ENCODE assay signal across 8 mouse cellular contexts in the genomic region with DNA sequence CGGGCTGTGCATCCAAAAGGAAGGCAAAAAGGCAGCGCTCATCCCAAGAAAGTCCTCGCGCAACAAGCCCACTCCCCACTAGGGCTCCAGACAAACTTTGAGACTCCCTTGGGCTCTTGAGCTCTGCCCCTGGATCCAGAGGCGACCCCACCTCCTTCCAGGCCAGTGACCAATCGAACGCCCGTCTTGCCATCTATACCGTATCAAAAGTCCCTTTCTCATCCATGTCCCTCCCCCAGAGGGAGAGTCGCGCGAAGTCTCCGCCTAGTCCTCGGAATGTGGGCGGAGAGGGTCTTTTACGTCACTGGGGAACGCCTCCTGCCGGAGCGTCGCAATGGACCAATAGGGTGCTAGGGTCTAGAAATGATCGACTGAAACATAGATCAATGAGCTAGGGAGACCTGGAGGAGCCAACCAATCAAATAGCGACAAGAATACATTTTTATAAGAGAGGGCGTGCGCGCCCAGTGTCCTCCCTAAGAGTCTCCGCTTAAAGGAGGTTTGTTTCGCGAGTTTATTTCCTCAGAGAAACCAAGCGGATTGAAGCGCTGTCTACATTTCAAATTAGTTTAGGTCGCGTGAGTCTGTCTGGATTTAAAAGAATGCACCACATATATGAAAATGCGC. TPM values are rescaled to one million over a fixed set of nuclear protein-coding genes. Genes with fewer than 3 reads are reported as not detected.
DNase-seq lines count a peak whose midpoint lies in the region; ATAC-seq and TF ChIP-seq lines count a peak whose summit lies in the region.

A gene (minus strand): TSS at position 106 of the 627 bp plus-strand sequence.

- peak within 1 kb of the TSS; percentile 87 for H3K4me3 ChIP-seq in ES-Bruce4 (ENCODE audit: low read depth, low read length)
- peak within 1 kb of the TSS; percentile 73 for H3K4me3 ChIP-seq in forebrain, embryonic 13.5 days
- peak within 1 kb of the TSS; percentile 77 for H3K4me3 ChIP-seq in heart, postnatal 0 days (ENCODE audit: low read depth, low read length)
- H3K4me3 ChIP-seq in liver, embryonic 14.5 days (ENCODE audit: insufficient read depth in 1 of 2, low read depth in 2 of 2, low read length in 2 of 2) = peak within 1 kb of the TSS; percentile 83 to 88
- peak within 1 kb of the TSS; percentile 86 for H3K4me3 ChIP-seq in stomach, embryonic 15.5 days (replicated peaks)

- peak; percentile 81 for TF ChIP-seq POLR2A in ES-Bruce4 (IDR thresholded peaks at IDR 0.05; ENCODE audit: insufficient read depth, low read length)

- no peaks in the 10 kb centered on the region for H3K36me3 ChIP-seq in ES-Bruce4 (ENCODE audit: control insufficient read depth, insufficient read depth, low read length, poor library complexity, severe bottlenecking)
- H3K36me3 ChIP-seq in forebrain, embryonic 13.5 days (ENCODE audit: poor library complexity, severe bottlenecking) = no peaks in the 10 kb centered on the region
- 0 out of 2 replicates have a peak, but pooled peaks cover 7% of the 10 kb centered on the region for H3K36me3 ChIP-seq in heart, postnatal 0 days (replicated peaks; ENCODE audit: control insufficient read depth, insufficient read depth, low read length)
- no peaks in the 10 kb centered on the region for H3K36me3 ChIP-seq in liver, embryonic 14.5 days (replicated peaks; ENCODE audit: control insufficient read depth, insufficient read depth, low read depth)
- H3K36me3 ChIP-seq in stomach, embryonic 15.5 days = no peaks in the 10 kb centered on the region

- DNase-seq in cerebellum, adult 11 months = peak; percentile 96
- DNase-seq in heart, postnatal 0 days (ENCODE audit: low spot score) = peak; percentile 99
- DNase-seq in kidney, postnatal 36 days = peak; percentile 95 to 98
- DNase-seq in liver, embryonic 14.5 days (ENCODE audit: low read depth in 3 of 3, low spot score in 3 of 3) = peak; percentile 97 to 98 (median 97)
- DNase-seq in neural tube, embryonic 10.5 days (ENCODE audit: extremely low spot score, low spot score) = peak; percentile 98

- H3K27me3 ChIP-seq in ES-Bruce4 (ENCODE audit: control insufficient read depth, insufficient read depth, low read length, poor library complexity, severe bottlenecking) = no peaks in the 10 kb centered on the region
- H3K27me3 ChIP-seq in forebrain, embryonic 13.5 days = no peaks in the 10 kb centered on the region; the same call in 1 of the 2 replicates
- no peaks in the 10 kb centered on the region for H3K27me3 ChIP-seq in heart, postnatal 0 days (ENCODE audit: control insufficient read depth, insufficient read depth, low read length)
- H3K27me3 ChIP-seq in liver, embryonic 14.5 days (ENCODE audit: control insufficient read depth, insufficient read depth, low read length) = no peaks in the 10 kb centered on the region
- no peaks in the 10 kb centered on the region for H3K27me3 ChIP-seq in stomach, embryonic 15.5 days (replicated peaks)

- WGBS in forebrain, embryonic 13.5 days = under 1% methylated on average over 33 of the region's 33 CpGs
- under 1% methylated on average over 33 of the region's 33 CpGs for WGBS in heart, postnatal 0 days
- WGBS in liver, embryonic 14.5 days (ENCODE audit: insufficient replicate concordance) = under 1% methylated on average over 33 of the region's 33 CpGs
- under 1% methylated on average over 33 of the region's 33 CpGs for WGBS in stomach, embryonic 15.5 days

- H3K4me2 ChIP-seq in forebrain, embryonic 13.5 days = peak within 1 kb of the TSS; percentile 86
- H3K4me2 ChIP-seq in heart, postnatal 0 days (ENCODE audit: low read depth, low read length) = peak within 1 kb of the TSS; percentile 81
- H3K4me2 ChIP-seq in liver, embryonic 14.5 days (ENCODE audit: low read depth) = peak within 1 kb of the TSS; percentile 82
- peak within 1 kb of the TSS; percentile 70 for H3K4me2 ChIP-seq in stomach, embryonic 15.5 days

- H3K9me3 ChIP-seq in ES-Bruce4 (replicated peaks; ENCODE audit: control insufficient read depth, insufficient read depth, low read length, poor library complexity, severe bottlenecking) = no peaks in the 10 kb centered on the region
- no peaks in the 10 kb centered on the region for H3K9me3 ChIP-seq in forebrain, embryonic 13.5 days (replicated peaks)
- no peaks in the 10 kb centered on the region for H3K9me3 ChIP-seq in heart, postnatal 0 days (replicated peaks; ENCODE audit: control insufficient read depth, low read length)
- no peaks in the 10 kb centered on the region for H3K9me3 ChIP-seq in liver, embryonic 14.5 days (ENCODE audit: control insufficient read depth, low read length)
- no peaks in the 10 kb centered on the region for H3K9me3 ChIP-seq in stomach, embryonic 15.5 days

- no peaks in the 10 kb centered on the region for H3K4me1 ChIP-seq in ES-Bruce4 (ENCODE audit: control insufficient read depth, insufficient read depth, low read length)
- H3K4me1 ChIP-seq in forebrain, embryonic 13.5 days = peaks cover 19% of the 10 kb centered on the region
- H3K4me1 ChIP-seq in heart, postnatal 0 days (ENCODE audit: control insufficient read depth, insufficient read depth) = peaks cover 23% of the 10 kb centered on the region
- H3K4me1 ChIP-seq in liver, embryonic 14.5 days (replicated peaks; ENCODE audit: control insufficient read depth in 2 of 2, insufficient read depth in 2 of 2, low read length in 1 of 2) = peaks cover 9% of the 10 kb centered on the region in 2 experiments; a peak in 3 of 4 replicates
- peaks cover 13% of the 10 kb centered on the region for H3K4me1 ChIP-seq in stomach, embryonic 15.5 days

- ATAC-seq in forebrain, embryonic 13.5 days = peak; percentile 99
- peak; percentile 98 for ATAC-seq in heart, postnatal 0 days (ENCODE audit: insufficient read depth, low read depth)
- peak; percentile 98 for ATAC-seq in liver, embryonic 14.5 days (ENCODE audit: insufficient read depth)
- ATAC-seq in stomach, embryonic 15.5 days (ENCODE audit: insufficient read depth, low FRiP score, low read depth) = peak; percentile 98

- TF ChIP-seq EP300 in ES-Bruce4 (IDR thresholded peaks at IDR 0.05; ENCODE audit: insufficient read depth, low read depth, low read length) = no peak
- TF ChIP-seq EP300 in heart, postnatal 0 days (IDR thresholded peaks at IDR 0.05; ENCODE audit: low read depth) = no peak
- TF ChIP-seq EP300 in liver, embryonic 14.5 days (IDR thresholded peaks at IDR 0.05; ENCODE audit: low read depth) = no peak

- peak within 1 kb of the TSS; percentile 54 for H3K9ac ChIP-seq in ES-Bruce4 (ENCODE audit: low read depth, poor library complexity, severe bottlenecking)
- H3K9ac ChIP-seq in forebrain, embryonic 13.5 days = peak within 1 kb of the TSS; percentile 77
- H3K9ac ChIP-seq in heart, postnatal 0 days (replicated peaks; ENCODE audit: low read depth, low read length) = peak within 1 kb of the TSS; percentile 75
- H3K9ac ChIP-seq in liver, embryonic 14.5 days (replicated peaks) = peak within 1 kb of the TSS; percentile 71
- H3K9ac ChIP-seq in stomach, embryonic 15.5 days = peak within 1 kb of the TSS; percentile 80

- no peak for TF ChIP-seq CTCF in ES-Bruce4 (IDR thresholded peaks at IDR 0.05; ENCODE audit: low read depth, low read length)
- no peak for TF ChIP-seq CTCF in heart, postnatal 0 days (IDR thresholded peaks at IDR 0.05; ENCODE audit: low read depth)
- no peak; the same call in 1 of the 2 replicates for TF ChIP-seq CTCF in liver, embryonic 14.5 days (IDR thresholded peaks at IDR 0.05; ENCODE audit: low read depth)

- no peak within 1 kb of the TSS for H3K27ac ChIP-seq in ES-Bruce4 (ENCODE audit: insufficient read depth, low read length)
- H3K27ac ChIP-seq in forebrain, embryonic 13.5 days = peak within 1 kb of the TSS; percentile 51
- peak within 1 kb of the TSS; percentile 84 for H3K27ac ChIP-seq in heart, postnatal 0 days (ENCODE audit: low read depth)
- H3K27ac ChIP-seq in liver, embryonic 14.5 days = no peak within 1 kb of the TSS
- H3K27ac ChIP-seq in stomach, embryonic 15.5 days = peak within 1 kb of the TSS; percentile 91

RNA-seq across cellular contexts. Expression of the gene that starts here (rescaled TPM):
- polyA plus RNA-seq in ES-Bruce4 (2011; ENCODE audit: insufficient read depth, insufficient read length, low read depth, missing spikeins) = 10.2 and 10.3 TPM in 2 replicates
- 2.0 and 2.1 TPM in 2 replicates for polyA plus RNA-seq in forebrain, embryonic 13.5 days (2015; fragmentation: Nextera tagmentation; extraction: Ambion mirVana)
- total RNA-seq in heart, postnatal 0 days (2014; rRNA removed; ENCODE audit: low replicate concordance) = 32.4 and 39.7 TPM in 2 replicates
- 16.3 TPM in 2 replicates for polyA plus RNA-seq in heart, postnatal 0 days (2015; fragmentation: Nextera tagmentation; extraction: Ambion mirVana)
- polyA plus RNA-seq in liver, embryonic 14.5 days (2012; rRNA removed) = 1.8 and 1.9 TPM in 2 replicates
- polyA plus RNA-seq in liver, embryonic 14.5 days (2014; fragmentation: Nextera tagmentation; extraction: Ambion mirVana) = 2.7 TPM in 2 replicates
- 18.1 and 21.7 TPM in 2 replicates for polyA plus RNA-seq in stomach, embryonic 15.5 days (2015; fragmentation: Nextera tagmentation; extraction: Ambion mirVana)

Comparison
In these comparisons a context has a peak if more than half of its experiments do, and no peak if none do; other contexts are left out.
1. H3K27ac ChIP-seq: peak in forebrain, embryonic 13.5 days (single experiment), heart, postnatal 0 days (single experiment) and stomach, embryonic 15.5 days (single experiment); none in ES-Bruce4 (single experiment) and liver, embryonic 14.5 days (single experiment).
2. Peak in every context shown above with its lines, with median percentiles within 50 percentile points of each other: H3K4me3 ChIP-seq, H3K9ac ChIP-seq, DNase-seq, ATAC-seq and H3K4me2 ChIP-seq.